Mouse (Mus musculus) MEL (cell line): Measurements from ENCODE around the gene Gja5.
"Not testable (repeated sequence)": the region's sequence is repeated elsewhere in the genome, so short reads cannot be mapped to it uniquely, and the experiment has no call there.

Experiments used
- EP300 ChIP-seq, 2 experiments: IDR thresholded peaks; 2 replicates each; pipeline ENCODE4 v1.6.1; 2011; ENCODE audit warnings: improper control_type of control experiment in 2 of 2, low read length in 2 of 2, low read depth in 1 of 2, mild to moderate bottlenecking in 1 of 2
- TAL1 ChIP-seq: IDR thresholded peaks from 2 replicates; pipeline ENCODE4 v1.6.1; 2012; ENCODE audit warnings: mild to moderate bottlenecking, inconsistent platforms, low read length, moderate library complexity, mixed read lengths
- USF1 ChIP-seq: IDR thresholded peaks from 2 replicates; pipeline ENCODE4 v1.6.1; 2014; ENCODE audit warnings: low read depth, mild to moderate bottlenecking, inconsistent platforms, low read length, improper control_type of control experiment, moderate library complexity
- ZC3H11A ChIP-seq: IDR thresholded peaks from 2 replicates; pipeline ENCODE4 v1.6.1; 2012; ENCODE audit warnings: low read depth, mild to moderate bottlenecking, inconsistent platforms, low read length, improper control_type of control experiment

DNA sequence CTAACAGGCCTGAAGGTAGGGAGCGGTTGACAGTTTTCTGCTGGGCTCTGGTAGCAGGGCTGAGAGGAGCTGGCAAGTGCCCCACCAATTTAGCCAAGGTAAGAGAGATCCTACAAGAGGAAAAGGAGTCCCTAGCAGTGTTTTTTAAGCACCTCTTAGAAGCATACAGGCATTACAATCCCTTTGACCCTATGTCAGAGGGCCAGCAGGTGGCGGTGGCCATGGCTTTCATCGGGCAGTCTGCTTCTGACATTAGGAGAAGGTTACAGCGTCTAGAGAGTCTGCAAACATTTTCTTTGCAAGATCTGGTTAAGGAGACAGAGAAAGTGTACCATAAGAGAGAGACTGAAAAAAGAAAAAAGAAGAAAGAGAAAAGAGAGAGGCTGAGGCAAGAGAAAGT lies 183.8 kb downstream of the Gja5 start:
- not testable (repeated sequence) for TF ChIP-seq ZC3H11A; EP300 (IDR thresholded peaks at IDR 0.05; ENCODE audit: low read depth in 1 of 2, low read length in 2 of 2); USF1; TAL1
